Mouse (Mus musculus): Measurements from ENCODE around the gene Aifm1. TPM values are rescaled to one million over a fixed set of nuclear protein-coding genes. Genes with fewer than 3 reads are reported as not detected.

Gene Aifm1
- total RNA-seq, 1 experiment: 88.9 TPM

DNA sequence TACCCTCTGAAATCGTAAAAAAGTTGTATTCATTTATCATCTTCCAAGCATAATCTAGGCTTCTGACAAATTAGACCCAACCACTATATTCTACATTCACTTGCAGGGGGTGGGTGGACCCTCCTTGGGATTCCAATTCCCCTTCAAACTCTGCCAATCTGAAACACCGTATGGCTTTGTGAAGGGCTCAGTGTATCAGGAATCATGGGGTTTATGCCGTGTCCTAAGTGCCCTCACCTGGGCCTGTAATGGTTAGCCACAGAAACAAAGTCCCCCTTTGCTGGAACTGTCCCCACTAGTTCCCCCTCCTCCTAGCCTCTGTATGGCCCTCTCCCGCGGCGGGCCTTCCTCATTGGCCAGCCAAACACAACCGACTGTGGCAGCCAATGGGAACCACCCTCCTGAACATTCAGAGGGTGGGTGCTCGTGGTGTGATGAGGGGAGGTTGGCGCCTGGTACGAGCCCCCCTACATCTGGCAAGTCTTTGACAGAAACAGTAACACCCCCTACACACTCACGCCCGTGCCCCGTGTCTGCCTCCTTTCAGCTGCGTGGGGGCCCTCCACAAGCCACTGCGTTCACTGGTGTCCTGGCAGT lies 4.9 kb upstream of the Aifm1 start:
- peak overlapping the region; percentile 61; the same call in 1 of the 2 replicates for H3K9ac ChIP-seq (ENCODE audit: insufficient read depth, low read depth, low read length, poor library complexity, severe bottlenecking)
- in situ Hi-C loops (cut with MboI; ENCODE audit: low sequenced_read_pairs in 2 of 2, unreplicated experiment in 2 of 2): no loop called here
- peak overlapping the region; percentile 69 to 72 for H3K4me3 ChIP-seq (ENCODE audit: insufficient read depth in 1 of 2, low read depth in 1 of 2, low read length in 2 of 2, poor library complexity in 1 of 2, severe bottlenecking in 1 of 2)
- peak; percentile 29 for DNase-seq (ENCODE audit: low read depth, low spot score)
- H3K27ac ChIP-seq (ENCODE audit: insufficient read depth, low read depth, low read length, poor library complexity, severe bottlenecking): no peak overlapping the region
- TF ChIP-seq ZNF384 (IDR thresholded peaks at IDR 0.05; ENCODE audit: low read depth, low read length): no peak
- TF ChIP-seq ZC3H11A (IDR thresholded peaks at IDR 0.05; ENCODE audit: borderline replicate concordance, low read depth, low read length): no peak
- TF ChIP-seq CHD2 (IDR thresholded peaks at IDR 0.05; ENCODE audit: low read depth, low read length): no peak
- TF ChIP-seq HCFC1 (IDR thresholded peaks at IDR 0.05; ENCODE audit: borderline replicate concordance, insufficient read depth, low read length): no peak
- TF ChIP-seq MAFK (IDR thresholded peaks at IDR 0.05; ENCODE audit: insufficient read depth, low read depth, low read length): no peak
- H3K36me3 ChIP-seq (ENCODE audit: control insufficient read depth, insufficient read depth, low read length, poor library complexity, severe bottlenecking): no peaks in the 10 kb centered on the region
- no peaks in the 10 kb centered on the region for H3K9me3 ChIP-seq (ENCODE audit: control insufficient read depth, insufficient read depth, low read depth, low read length)
- H3K4me1 ChIP-seq (ENCODE audit: control insufficient read depth in 2 of 2, insufficient read depth in 2 of 2, low read length in 2 of 2, poor library complexity in 1 of 2): no peaks in the 10 kb centered on the region

DNA sequence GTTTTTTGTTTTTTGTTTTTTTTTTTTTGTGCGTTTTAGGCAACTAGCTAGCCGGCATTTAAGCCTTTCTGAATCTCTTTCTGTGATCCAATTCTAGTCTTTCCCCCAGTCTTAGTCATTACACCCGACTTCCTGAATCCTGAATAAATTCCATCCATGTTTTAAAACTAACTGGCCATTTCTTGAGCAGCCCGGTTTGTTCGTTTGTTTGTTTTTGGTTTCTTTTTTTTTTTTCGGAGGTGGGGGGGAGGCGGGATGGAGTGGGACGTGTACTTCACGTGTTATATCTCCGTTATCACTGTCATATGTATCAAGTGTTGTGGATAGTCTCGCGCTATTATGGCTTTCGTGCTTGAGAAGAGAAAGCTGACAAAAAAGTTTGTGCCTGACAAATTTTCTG lies 461 bp upstream of the Aifm1 start:
- peak overlapping the region; percentile 23 to 50 for H3K4me3 ChIP-seq (ENCODE audit: insufficient read depth in 1 of 2, low read depth in 1 of 2, low read length in 2 of 2, poor library complexity in 1 of 2, severe bottlenecking in 1 of 2)
- in situ Hi-C loops (cut with MboI; ENCODE audit: low sequenced_read_pairs in 2 of 2, unreplicated experiment in 2 of 2): no loop called here
- peak overlapping the region; percentile 24; the same call in 1 of the 2 replicates for H3K9ac ChIP-seq (ENCODE audit: insufficient read depth, low read depth, low read length, poor library complexity, severe bottlenecking)
- no peak overlapping the region for H3K27ac ChIP-seq (ENCODE audit: insufficient read depth, low read depth, low read length, poor library complexity, severe bottlenecking)
- no peaks in the 10 kb centered on the region for H3K36me3 ChIP-seq (ENCODE audit: control insufficient read depth, insufficient read depth, low read length, poor library complexity, severe bottlenecking)
- H3K4me1 ChIP-seq (ENCODE audit: control insufficient read depth in 2 of 2, insufficient read depth in 2 of 2, low read length in 2 of 2, poor library complexity in 1 of 2): no peaks in the 10 kb centered on the region; a peak in 1 of 4 replicates
- no peaks in the 10 kb centered on the region for H3K9me3 ChIP-seq (ENCODE audit: control insufficient read depth, insufficient read depth, low read depth, low read length)
- TF ChIP-seq CHD2 (IDR thresholded peaks at IDR 0.05; ENCODE audit: low read depth, low read length) (no peak), ZNF384 (IDR thresholded peaks at IDR 0.05; ENCODE audit: low read depth, low read length) (no peak; the same call in none of the 2 replicates), MAFK (IDR thresholded peaks at IDR 0.05; ENCODE audit: insufficient read depth, low read depth, low read length) (no peak), ZC3H11A (IDR thresholded peaks at IDR 0.05; ENCODE audit: borderline replicate concordance, low read depth, low read length) (no peak), HCFC1 (IDR thresholded peaks at IDR 0.05; ENCODE audit: borderline replicate concordance, insufficient read depth, low read length) (no peak)
- no peak for DNase-seq (ENCODE audit: low read depth, low spot score)

DNA sequence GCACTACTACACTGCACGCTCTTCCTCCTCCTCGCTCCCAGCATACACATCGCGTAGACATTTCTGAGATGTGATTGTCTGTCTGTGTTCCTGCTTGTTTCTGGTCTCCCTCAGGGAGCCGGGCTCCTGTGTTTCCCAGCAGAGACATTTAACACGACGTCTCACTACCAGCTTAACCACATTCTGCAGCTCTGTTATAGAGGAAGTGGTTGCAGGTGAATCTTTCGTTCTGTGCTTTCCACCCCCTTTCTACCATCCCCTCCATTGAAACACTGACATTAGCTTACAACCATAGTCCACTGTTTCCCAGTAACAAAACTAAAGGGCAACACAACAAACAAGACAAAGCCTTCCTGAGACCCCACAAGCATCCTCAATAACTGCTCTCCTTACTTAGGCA lies 19.6 kb downstream of the Aifm1 start:
- no peaks in the 10 kb centered on the region for H3K4me1 ChIP-seq (ENCODE audit: control insufficient read depth in 2 of 2, insufficient read depth in 2 of 2, low read length in 2 of 2, poor library complexity in 1 of 2)
- no peak for DNase-seq (ENCODE audit: low read depth, low spot score)
- no peak overlapping the region for H3K9ac ChIP-seq (ENCODE audit: insufficient read depth, low read depth, low read length, poor library complexity, severe bottlenecking)
- TF ChIP-seq CHD2 (IDR thresholded peaks at IDR 0.05; ENCODE audit: low read depth, low read length) (no peak), ZNF384 (IDR thresholded peaks at IDR 0.05; ENCODE audit: low read depth, low read length) (no peak), MAFK (IDR thresholded peaks at IDR 0.05; ENCODE audit: insufficient read depth, low read depth, low read length) (no peak), ZC3H11A (IDR thresholded peaks at IDR 0.05; ENCODE audit: borderline replicate concordance, low read depth, low read length) (no peak), HCFC1 (IDR thresholded peaks at IDR 0.05; ENCODE audit: borderline replicate concordance, insufficient read depth, low read length) (no peak)
- no peak overlapping the region for H3K27ac ChIP-seq (ENCODE audit: insufficient read depth, low read depth, low read length, poor library complexity, severe bottlenecking)
- H3K36me3 ChIP-seq (ENCODE audit: control insufficient read depth, insufficient read depth, low read length, poor library complexity, severe bottlenecking): peaks cover 15% of the 10 kb centered on the region
- no peaks in the 10 kb centered on the region for H3K9me3 ChIP-seq (ENCODE audit: control insufficient read depth, insufficient read depth, low read depth, low read length)
- no peak overlapping the region for H3K4me3 ChIP-seq (ENCODE audit: insufficient read depth in 1 of 2, low read depth in 1 of 2, low read length in 2 of 2, poor library complexity in 1 of 2, severe bottlenecking in 1 of 2)
- in situ Hi-C loops (cut with MboI; ENCODE audit: low sequenced_read_pairs in 2 of 2, unreplicated experiment in 2 of 2): no loop called here

DNA sequence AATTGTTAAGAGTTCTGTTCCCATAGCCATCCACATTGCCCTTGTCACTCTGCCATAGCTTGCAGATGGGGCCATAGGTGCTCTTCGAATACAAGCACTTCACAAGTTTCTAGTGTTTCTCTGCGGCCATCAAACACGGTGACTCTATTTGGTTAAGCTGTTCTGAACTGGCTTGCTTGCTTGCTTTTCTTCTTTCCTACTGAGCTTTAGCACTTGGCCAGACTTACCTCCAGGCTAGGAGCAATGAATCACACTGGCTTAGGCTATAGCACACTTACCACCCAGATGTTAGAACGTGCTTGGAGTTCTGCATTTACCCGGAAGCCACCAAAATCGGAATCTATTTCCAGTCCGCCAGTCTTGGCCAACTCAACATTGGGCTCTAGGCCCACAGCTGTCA lies 31.7 kb downstream of the Aifm1 start:
- H3K4me1 ChIP-seq (ENCODE audit: control insufficient read depth in 2 of 2, insufficient read depth in 2 of 2, low read length in 2 of 2, poor library complexity in 1 of 2): no peaks in the 10 kb centered on the region
- no peaks in the 10 kb centered on the region for H3K9me3 ChIP-seq (ENCODE audit: control insufficient read depth, insufficient read depth, low read depth, low read length)
- no peak overlapping the region for H3K4me3 ChIP-seq (ENCODE audit: insufficient read depth in 1 of 2, low read depth in 1 of 2, low read length in 2 of 2, poor library complexity in 1 of 2, severe bottlenecking in 1 of 2)
- H3K27ac ChIP-seq (ENCODE audit: insufficient read depth, low read depth, low read length, poor library complexity, severe bottlenecking): no peak overlapping the region
- H3K9ac ChIP-seq (ENCODE audit: insufficient read depth, low read depth, low read length, poor library complexity, severe bottlenecking): no peak overlapping the region
- H3K36me3 ChIP-seq (ENCODE audit: control insufficient read depth, insufficient read depth, low read length, poor library complexity, severe bottlenecking): peaks cover 7% of the 10 kb centered on the region
- in situ Hi-C loops (cut with MboI; ENCODE audit: low sequenced_read_pairs in 2 of 2, unreplicated experiment in 2 of 2): no loop called here
- TF ChIP-seq ZC3H11A (IDR thresholded peaks at IDR 0.05; ENCODE audit: borderline replicate concordance, low read depth, low read length) (no peak), ZNF384 (IDR thresholded peaks at IDR 0.05; ENCODE audit: low read depth, low read length) (no peak), HCFC1 (IDR thresholded peaks at IDR 0.05; ENCODE audit: borderline replicate concordance, insufficient read depth, low read length) (no peak), MAFK (IDR thresholded peaks at IDR 0.05; ENCODE audit: insufficient read depth, low read depth, low read length) (no peak), CHD2 (IDR thresholded peaks at IDR 0.05; ENCODE audit: low read depth, low read length) (no peak)
- DNase-seq (ENCODE audit: low read depth, low spot score): no peak
